Mouse (Mus musculus): ENCODE results near the gene Fggy.

- no peak for TF ChIP-seq POLR2A (IDR thresholded peaks at IDR 0.05; ENCODE audit: extremely low read depth, insufficient read depth, low read length)
- TF ChIP-seq CTCF (IDR thresholded peaks at IDR 0.05; ENCODE audit: low read depth, low read length) = no peak
Measured at GRCm38 (mm10) chr4:95533946-95534345, 23.4 kb upstream of the Fggy start.
